Mouse (Mus musculus) inflammation-experienced regulatory T-cells, adult 16 weeks (primary cell): ENCODE results near the gene Ceacam16. TPM values are rescaled to one million over a fixed set of nuclear protein-coding genes. Genes with fewer than 3 reads are reported as not detected.

ENCODE experiments used
- polyA plus RNA-seq: library from polyadenylated mRNA; unstranded; fragments of 100-300 nt; shearing (Covaris generic); gene quantifications from one replicate; pipeline ENCODE4 v1.2.1, GENCODE M21; 2017

The Ceacam16 gene
- 0.52 TPM for polyA plus RNA-seq

GRCm38 (mm10) chr7:19861199-19861598 is at the start of gene Ceacam16:
Ceacam16 (minus strand) TSS chr7:19861299.

GRCm38 (mm10) chr7:19887849-19888248 is 26.8 kb upstream of the Ceacam16 start, which contains the start of gene Ceacam19:
Ceacam19 (minus strand) TSS chr7:19887965.

GRCm38 (mm10) chr7:19851858-19852570 is 9.1 kb downstream of the Ceacam16 start, which contains the start of gene Gm19345:
Gm19345 (plus strand) TSS chr7:19852003.

GRCm38 (mm10) chr7:19822604-19823058 is 38.5 kb downstream of the Ceacam16 start, which contains the start of gene Bcl3:
Bcl3 (minus strand) TSS chr7:19822770.

Other genes with a start within 250 kb of the Ceacam16 start
- gene Relb, start 231.9 kb downstream of the Ceacam16 start, polyA plus RNA-seq, result 32.5 TPM
- gene Clptm1, start 196.3 kb downstream of the Ceacam16 start, polyA plus RNA-seq, result 186 TPM
- not detected for gene Apoc2, start 183.4 kb downstream of the Ceacam16 start, polyA plus RNA-seq
- not detected for gene Gm44805, start 179.9 kb downstream of the Ceacam16 start, polyA plus RNA-seq
- gene Apoc4, start 179.8 kb downstream of the Ceacam16 start, polyA plus RNA-seq, result not detected
- gene Apoc1, start 168.6 kb downstream of the Ceacam16 start, polyA plus RNA-seq, result 2.0 TPM
- 35.2 TPM for gene Apoe, start 162.1 kb downstream of the Ceacam16 start, polyA plus RNA-seq
- 22.8 TPM for gene Tomm40, start 145.9 kb downstream of the Ceacam16 start, polyA plus RNA-seq
- gene Nectin2, start 110.8 kb downstream of the Ceacam16 start, polyA plus RNA-seq, result 1.6 TPM
- 21.0 TPM for gene Bcam, start 90.3 kb downstream of the Ceacam16 start, polyA plus RNA-seq
- not detected for gene Cblc, start 64.5 kb downstream of the Ceacam16 start, polyA plus RNA-seq
- 16.0 TPM for gene Bcl3, start 38.5 kb downstream of the Ceacam16 start, polyA plus RNA-seq
- not detected for gene Gm19345, start 9.3 kb downstream of the Ceacam16 start, polyA plus RNA-seq
- not detected for gene Ceacam19, start 26.7 kb upstream of the Ceacam16 start, polyA plus RNA-seq
- 38.7 TPM for gene Pvr, start 59.9 kb upstream of the Ceacam16 start, polyA plus RNA-seq
- gene Igsf23, start 89.5 kb upstream of the Ceacam16 start, polyA plus RNA-seq, result 25.9 TPM
- gene Ceacam20, start 104.1 kb upstream of the Ceacam16 start, polyA plus RNA-seq, result not detected
- not detected for gene Nlrp9b, start 130.2 kb upstream of the Ceacam16 start, polyA plus RNA-seq
- not detected for gene Vmn1r91, start 238.4 kb upstream of the Ceacam16 start, polyA plus RNA-seq